Mouse (Mus musculus) E14TG2a.4 (cell line): ENCODE results near the gene Nphs2.

Source experiments
- CTCF ChIP-seq: conservative IDR thresholded peaks from 2 replicates; pipeline ENCODE4 v1.5.1; 2014; ENCODE audit warnings: low read length
- NANOG ChIP-seq: IDR thresholded peaks from 2 replicates; pipeline ENCODE4 v1.6.1; 2014; ENCODE audit warnings: borderline replicate concordance, low read length, mixed read lengths
- POU5F1 ChIP-seq: IDR thresholded peaks from 2 replicates; pipeline ENCODE4 v1.6.1; 2014; ENCODE audit warnings: low read length, borderline replicate concordance

DNA sequence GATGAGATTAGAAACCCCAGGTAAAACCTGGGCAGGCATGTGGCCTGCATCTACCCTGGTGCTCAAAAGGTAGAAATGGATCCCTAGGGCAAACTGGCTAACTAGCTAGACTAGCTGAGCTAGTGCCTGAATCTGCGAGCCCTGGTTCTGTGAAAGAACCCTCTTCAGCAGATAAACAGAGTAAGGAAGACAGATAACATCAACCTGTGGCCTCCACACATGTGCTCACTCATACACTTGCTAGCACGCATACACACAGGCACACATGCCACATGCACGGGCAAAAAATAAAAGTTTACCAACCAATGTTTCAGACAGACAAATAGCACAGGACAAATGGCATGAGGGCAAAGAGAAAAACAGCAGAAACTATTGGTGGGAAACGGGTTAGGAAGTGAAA is 39.9 kb downstream of the Nphs2 start:
- TF ChIP-seq CTCF, result no peak
- no peak for TF ChIP-seq POU5F1
- no peak for TF ChIP-seq NANOG
